10 mouse cellular contexts compared by ENCODE assay signal in the genomic region with DNA sequence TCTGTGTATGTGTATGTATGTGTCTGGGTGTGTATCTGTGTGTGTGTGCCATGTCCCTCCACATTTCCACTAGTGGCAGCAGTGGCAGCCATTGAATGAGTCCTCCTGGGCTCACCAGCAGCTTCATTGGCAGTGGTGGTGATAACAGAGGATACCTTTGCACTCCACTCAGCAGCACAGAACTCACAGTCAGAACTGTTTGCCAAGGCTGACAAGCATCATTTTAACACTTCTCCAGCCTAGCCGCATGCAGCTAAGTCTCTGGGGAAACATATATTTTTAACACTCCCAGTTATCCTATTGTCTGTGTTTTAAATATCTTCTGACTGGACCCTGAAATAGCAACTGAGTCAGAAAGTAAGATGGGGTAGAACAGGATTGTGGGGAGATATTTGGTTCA.
"Had no signal": no experiment of that assay in that cellular context is flagged by ENCODE, and none has a peak within 500 bp of the region (broad histone marks: within the 10 kb centered on the region; RNA-seq: fewer than 3 reads in every experiment).

No protein-coding gene starts in this region.

- H3K9me3 ChIP-seq: limb, embryonic 15.5 days; liver, embryonic 12.5 days; lung, embryonic 15.5 days; midbrain, embryonic 12.5 days; neural tube, embryonic 15.5 days had no signal

- H3K27ac ChIP-seq: kidney, postnatal 0 days; limb, embryonic 15.5 days; liver, embryonic 12.5 days; lung, embryonic 15.5 days; midbrain, embryonic 12.5 days; neural tube, embryonic 15.5 days had no signal

- H3K4me2 ChIP-seq: limb, embryonic 15.5 days; liver, embryonic 12.5 days; midbrain, embryonic 12.5 days; neural tube, embryonic 15.5 days had no signal

- H3K9ac ChIP-seq: limb, embryonic 15.5 days; liver, embryonic 12.5 days; lung, embryonic 15.5 days; midbrain, embryonic 12.5 days; neural tube, embryonic 15.5 days had no signal

- H3K27me3 ChIP-seq: limb, embryonic 15.5 days; liver, embryonic 12.5 days; lung, embryonic 15.5 days; midbrain, embryonic 12.5 days; neural tube, embryonic 15.5 days had no signal

- DNase-seq: layer of hippocampus, postnatal 36 days; right cerebral cortex, adult 18-20 months; thymus, postnatal 4 days had no signal

- H3K36me3 ChIP-seq: limb, embryonic 15.5 days; liver, embryonic 12.5 days; lung, embryonic 15.5 days; midbrain, embryonic 12.5 days; neural tube, embryonic 15.5 days had no signal

- ATAC-seq: liver, embryonic 12.5 days; midbrain, embryonic 16.5 days had no signal

- H3K4me1 ChIP-seq: limb, embryonic 15.5 days; liver, embryonic 12.5 days; lung, embryonic 15.5 days; midbrain, embryonic 12.5 days; neural tube, embryonic 15.5 days had no signal

- H3K4me3 ChIP-seq: limb, embryonic 15.5 days; liver, embryonic 12.5 days; lung, embryonic 15.5 days; midbrain, embryonic 12.5 days; neural tube, embryonic 15.5 days had no signal
